Mouse (Mus musculus) kidney, postnatal 25 days (tissue): ENCODE results near the gene Smim1.

ENCODE experiments used
- DNase-seq, 2 experiments: peaks; one replicate each; pipeline ENCODE4 v3.0.0; 2021; ENCODE audit warnings: mixed read lengths in 2 of 2

Gene Smim1

GRCm38 (mm10) chr4:154019571-154019970 lies 6.5 kb downstream of the Smim1 start:
- peak; percentile 87 to 90 for DNase-seq

- DNase-seq: peak in 1 of 2 experiments; percentile 35
Observed at GRCm38 (mm10) chr4:154015476-154015875, 10.6 kb downstream of the Smim1 start.

DNA sequence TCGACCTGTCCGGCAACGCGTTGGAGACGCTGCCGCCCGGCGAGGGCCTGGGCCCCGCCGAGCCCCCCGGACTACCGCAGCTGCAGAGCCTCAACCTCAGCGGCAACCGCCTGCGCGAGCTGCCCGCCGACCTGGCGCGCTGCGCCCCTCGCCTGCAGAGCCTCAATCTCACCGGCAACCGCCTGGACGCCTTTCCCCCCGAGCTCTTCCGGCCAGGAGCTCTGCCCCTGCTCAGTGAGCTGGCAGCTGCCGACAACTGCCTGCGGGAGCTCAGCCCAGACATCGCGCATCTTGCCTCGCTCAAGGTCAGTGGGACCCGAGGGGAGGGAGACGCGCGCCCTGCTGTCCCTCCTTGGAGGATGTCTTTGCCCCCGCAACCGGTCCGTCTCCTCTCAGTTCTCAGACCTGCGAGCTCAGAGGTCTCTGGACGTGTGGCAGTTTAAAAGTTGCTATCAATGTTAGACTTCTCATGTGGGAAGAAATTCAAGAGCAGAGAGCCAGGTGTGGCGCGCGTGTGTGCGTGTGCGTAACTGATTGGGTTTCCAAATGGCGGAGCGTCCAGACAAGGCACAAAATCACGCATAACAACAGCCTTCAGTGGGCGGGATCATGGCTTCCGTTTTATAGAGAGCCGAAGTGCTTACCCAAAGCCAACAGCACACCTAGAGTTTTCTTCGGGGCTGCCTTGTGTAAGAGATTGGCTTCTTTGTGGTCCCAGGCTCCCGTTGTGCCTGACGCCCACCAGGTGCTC lies 13.7 kb downstream of the Smim1 start:
- peak in 1 of 2 experiments; percentile 53 for DNase-seq

DNA sequence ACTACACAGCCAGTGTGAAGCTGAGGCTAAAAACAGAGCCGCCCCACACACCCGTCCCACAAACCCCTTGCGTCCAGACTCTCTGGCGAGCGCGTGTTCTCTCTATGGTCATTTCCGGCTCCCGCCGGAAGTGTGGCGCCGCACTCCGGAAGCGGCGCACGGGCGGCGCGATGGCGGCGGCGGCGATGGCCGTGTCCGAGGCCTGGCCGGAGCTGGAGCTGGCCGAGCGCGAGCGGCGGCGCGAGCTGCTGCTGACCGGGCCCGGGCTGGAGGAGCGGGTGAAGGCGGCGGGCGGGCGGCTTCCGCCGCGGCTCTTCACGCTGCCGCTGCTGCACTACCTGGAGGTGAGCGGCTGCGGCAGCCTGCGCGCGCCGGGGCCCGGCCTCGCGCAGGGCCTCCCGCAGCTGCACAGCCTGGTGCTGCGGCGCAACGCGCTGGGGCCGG lies 14.4 kb downstream of the Smim1 start, which contains the start of gene Lrrc47:
Gene Lrrc47 (plus strand): TSS at position 86 of the 444 bp plus-strand sequence.
- DNase-seq: peak; percentile 85 to 94

DNA sequence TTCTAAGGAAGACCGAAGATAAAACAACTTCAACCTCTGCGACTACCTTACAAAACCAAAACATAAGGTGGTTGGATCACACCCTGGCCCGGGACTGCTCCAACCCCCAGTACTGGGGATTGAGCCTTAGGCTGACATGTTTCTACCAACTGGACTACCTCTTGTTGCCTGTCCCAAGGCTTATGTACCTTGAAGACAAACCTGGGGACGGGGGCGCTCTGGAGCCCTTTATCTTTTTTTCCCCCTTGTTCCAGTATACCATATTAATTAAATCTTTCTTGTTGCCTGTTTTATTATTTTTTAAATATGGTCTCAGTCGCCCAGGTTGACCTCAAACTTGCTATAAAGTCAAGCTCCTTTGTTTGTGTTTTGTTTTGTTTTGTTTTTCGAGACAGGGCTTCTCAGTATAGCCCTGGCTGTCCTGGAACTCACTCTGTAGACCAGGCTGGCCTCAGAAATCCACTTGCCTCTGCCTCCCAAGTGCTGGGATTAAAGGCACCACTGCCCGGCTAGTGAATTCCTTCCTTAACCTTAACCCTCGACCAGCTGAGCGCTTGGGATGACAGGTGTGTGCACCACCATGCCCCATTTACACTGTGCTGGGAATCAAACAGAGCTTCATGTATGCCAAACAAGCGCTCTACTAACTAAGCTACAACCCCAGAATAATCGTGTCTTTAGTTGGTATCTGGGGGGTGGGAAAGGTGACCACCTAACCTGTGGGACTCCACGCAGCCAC lies 15.0 kb downstream of the Smim1 start:
- DNase-seq: no peak

GRCm38 (mm10) chr4:154007759-154008158 lies 18.3 kb downstream of the Smim1 start:
- peak in 1 of 2 experiments; percentile 50 for DNase-seq

GRCm38 (mm10) chr4:154006264-154006663 lies 19.8 kb downstream of the Smim1 start:
- no peak for DNase-seq

GRCm38 (mm10) chr4:154005488-154005887 lies 20.5 kb downstream of the Smim1 start:
- no peak for DNase-seq

DNA sequence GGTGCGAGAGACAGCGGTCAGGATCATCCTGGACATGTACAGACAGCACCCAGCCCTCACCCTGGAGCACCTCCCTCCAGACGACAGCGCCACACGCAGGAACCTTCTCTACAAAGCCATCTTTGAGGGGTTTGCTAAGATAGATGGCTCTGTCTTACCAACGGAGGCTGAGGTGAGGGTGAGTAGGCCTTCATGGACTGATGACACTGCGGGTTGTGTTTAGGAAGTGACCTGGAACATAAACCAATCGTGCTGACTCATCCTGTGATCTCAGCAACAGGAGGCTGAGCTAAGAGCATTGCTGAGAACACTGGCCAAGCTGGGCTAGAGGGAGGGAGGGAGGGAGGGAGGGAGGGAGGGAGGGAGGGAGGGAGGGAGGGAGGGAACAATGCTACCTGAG lies 32.5 kb downstream of the Smim1 start:
- no peak for DNase-seq

- DNase-seq: peak; percentile 24 to 53
Observed at GRCm38 (mm10) chr4:153992715-153993114, 33.3 kb downstream of the Smim1 start.

GRCm38 (mm10) chr4:153980470-153980869 lies 45.6 kb downstream of the Smim1 start:
- no peak for DNase-seq

DNA sequence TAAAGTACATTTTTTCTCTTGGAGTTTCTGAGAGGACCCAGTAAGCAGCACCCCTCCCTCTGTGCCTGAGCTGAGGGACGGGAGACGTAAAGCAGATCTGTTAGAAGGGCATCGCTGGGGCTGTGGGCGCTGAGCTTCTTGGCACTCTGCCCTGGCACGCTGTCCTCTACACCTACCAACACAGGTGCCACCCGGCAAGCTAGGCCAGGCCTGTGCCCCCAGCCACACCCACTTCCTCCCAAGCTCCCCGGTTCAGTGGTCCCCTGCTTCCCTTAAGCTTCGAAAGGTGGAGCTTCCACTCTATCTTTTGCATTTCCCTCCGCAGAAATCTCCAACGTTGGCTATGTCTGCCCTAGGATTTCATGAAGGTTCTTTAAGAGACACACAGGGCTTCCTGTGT lies 46.8 kb downstream of the Smim1 start:
- DNase-seq: no peak

DNA sequence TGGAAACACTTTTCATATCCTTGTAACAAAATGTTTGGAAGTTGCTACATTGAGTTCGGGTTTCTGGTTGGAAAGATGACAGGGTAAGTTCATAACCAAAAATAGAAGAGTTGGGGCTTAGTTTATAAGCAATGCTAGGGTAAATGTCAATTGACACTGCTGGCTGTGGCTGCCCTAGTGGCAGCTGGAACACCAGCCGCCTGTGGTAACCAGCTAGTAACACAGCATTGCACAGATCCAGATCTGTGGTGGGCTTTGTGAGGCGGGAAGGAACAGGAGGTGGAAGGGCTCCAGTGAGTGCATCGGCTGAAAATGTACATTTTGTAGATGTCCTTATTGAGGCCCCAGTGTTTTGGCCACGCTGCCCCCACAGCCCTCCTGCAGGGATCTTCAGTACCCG lies 50.3 kb downstream of the Smim1 start:
- DNase-seq: no peak

DNA sequence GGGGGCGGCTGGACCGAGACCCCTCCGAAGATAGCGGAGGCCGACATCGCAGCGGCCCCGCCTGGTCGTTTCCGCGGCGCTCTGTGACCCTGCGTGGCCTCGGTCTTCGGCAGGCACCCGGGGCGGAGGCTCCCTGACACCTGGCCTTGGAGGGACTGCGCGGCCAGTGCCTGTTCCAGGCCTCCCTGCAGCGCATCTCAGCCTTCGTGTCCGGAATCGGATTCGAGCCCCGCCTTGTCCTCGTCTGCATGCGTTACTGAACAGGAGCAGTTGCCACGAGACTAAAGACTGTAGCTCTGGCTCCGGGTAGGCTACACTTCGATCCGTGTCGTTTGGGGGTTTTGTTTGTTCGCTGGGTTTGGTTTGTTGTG lies 50.8 kb downstream of the Smim1 start:
- DNase-seq: peak in 1 of 2 experiments; percentile 32

DNA sequence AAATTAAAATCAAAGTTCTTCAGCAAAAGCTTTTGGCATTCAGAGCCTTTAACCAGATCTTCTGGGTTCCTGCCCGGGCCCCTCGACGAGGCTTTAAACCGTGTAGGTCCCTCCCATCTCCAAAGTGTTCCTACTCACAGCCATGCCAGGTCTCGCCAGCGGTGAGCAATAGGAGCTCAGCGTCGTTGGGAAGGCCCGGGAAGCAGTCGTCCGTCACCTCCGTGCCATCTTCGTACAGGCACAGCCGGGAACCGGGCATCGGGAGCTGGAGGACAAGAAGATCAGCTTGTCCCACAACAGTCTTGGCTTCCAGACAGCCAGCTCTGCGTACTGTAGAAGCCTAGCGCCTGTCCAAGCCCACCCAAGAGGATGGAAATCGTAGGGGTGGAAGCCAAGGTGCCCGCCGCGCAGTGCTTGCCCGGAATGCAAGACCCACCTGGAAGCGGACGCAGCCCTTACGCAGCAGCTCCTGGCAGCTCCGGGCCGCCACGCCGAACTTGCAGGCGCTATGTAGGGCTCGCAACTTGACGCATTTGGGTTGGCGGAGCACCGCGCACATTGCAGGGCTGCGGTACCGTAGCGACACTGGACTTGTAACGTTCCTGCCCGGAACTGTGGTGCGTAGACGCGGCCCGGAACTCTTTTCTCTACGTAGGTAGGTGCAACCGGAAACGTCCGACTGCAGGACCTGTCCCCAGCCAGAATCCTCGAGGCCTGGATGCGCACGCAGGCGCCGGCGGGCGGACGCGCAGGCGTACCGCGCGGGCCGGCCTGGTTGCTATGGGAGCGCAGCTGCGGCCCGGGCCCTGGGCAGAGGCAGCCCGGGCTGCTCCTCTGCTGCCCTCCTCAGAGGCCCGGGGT lies 51.4 kb downstream of the Smim1 start, which contains the start of the genes Dffb and Cep104:
Gene Dffb (minus strand): TSS at position 696 of the 861 bp plus-strand sequence.
Gene Cep104 (plus strand): TSS at position 764 of the 861 bp plus-strand sequence.
- DNase-seq: peak; percentile 96 to 97
